Mouse (Mus musculus): ENCODE results near the gene Napa. TPM values are rescaled to one million over a fixed set of nuclear protein-coding genes. Genes with fewer than 3 reads are reported as not detected.

Gene Napa
- 20.8 TPM for polyA plus RNA-seq (2014; fragmentation: Illumina TruSeq; extraction: RNeasy Lipid Tissue Mini Kit (QIAGEN cat#74804))

GRCm38 (mm10) chr7:16098021-16099017 lies at the start of gene Napa:
Gene Napa (plus strand): TSS chr7:16098458.

GRCm38 (mm10) chr7:16061219-16062098 lies 36.8 kb upstream of the Napa start, which contains the start of gene Zfp541:
Gene Zfp541 (plus strand): TSS chr7:16061814.

GRCm38 (mm10) chr7:16119569-16120261 lies 21.5 kb downstream of the Napa start, which contains the start of gene Kptn:
Gene Kptn (plus strand): TSS chr7:16119895.

GRCm38 (mm10) chr7:16129421-16129845 lies 31.2 kb downstream of the Napa start, which contains the start of gene Slc8a2:
Gene Slc8a2 (plus strand): TSS chr7:16129826.

Other genes starting within 250 kb of the Napa start
- not detected for gene Crx, start 218.5 kb upstream of the Napa start, polyA plus RNA-seq (2014; fragmentation: Illumina TruSeq; extraction: RNeasy Lipid Tissue Mini Kit (QIAGEN cat#74804))
- not detected for gene Crxos, start 215.8 kb upstream of the Napa start, polyA plus RNA-seq (2014; fragmentation: Illumina TruSeq; extraction: RNeasy Lipid Tissue Mini Kit (QIAGEN cat#74804))
- gene Selenow, start 176.1 kb upstream of the Napa start, polyA plus RNA-seq (2014; fragmentation: Illumina TruSeq; extraction: RNeasy Lipid Tissue Mini Kit (QIAGEN cat#74804)) = 2.5 TPM
- 17.6 TPM for gene Nop53, start 152.4 kb upstream of the Napa start, polyA plus RNA-seq (2014; fragmentation: Illumina TruSeq; extraction: RNeasy Lipid Tissue Mini Kit (QIAGEN cat#74804))
- 38.5 TPM for gene Ehd2, start 130.9 kb upstream of the Napa start, polyA plus RNA-seq (2014; fragmentation: Illumina TruSeq; extraction: RNeasy Lipid Tissue Mini Kit (QIAGEN cat#74804))
- gene Bicra, start 50.5 kb upstream of the Napa start, polyA plus RNA-seq (2014; fragmentation: Illumina TruSeq; extraction: RNeasy Lipid Tissue Mini Kit (QIAGEN cat#74804)) = 0.77 TPM
- 0.11 TPM for gene Zfp541, start 36.6 kb upstream of the Napa start, polyA plus RNA-seq (2014; fragmentation: Illumina TruSeq; extraction: RNeasy Lipid Tissue Mini Kit (QIAGEN cat#74804))
- gene Kptn, start 21.4 kb downstream of the Napa start, polyA plus RNA-seq (2014; fragmentation: Illumina TruSeq; extraction: RNeasy Lipid Tissue Mini Kit (QIAGEN cat#74804)) = 3.8 TPM
- gene Slc8a2, start 31.4 kb downstream of the Napa start, polyA plus RNA-seq (2014; fragmentation: Illumina TruSeq; extraction: RNeasy Lipid Tissue Mini Kit (QIAGEN cat#74804)) = 0.20 TPM
- not detected for gene Meis3, start 76.6 kb downstream of the Napa start, polyA plus RNA-seq (2014; fragmentation: Illumina TruSeq; extraction: RNeasy Lipid Tissue Mini Kit (QIAGEN cat#74804))
- 0.23 TPM for gene Dhx34, start 123.6 kb downstream of the Napa start, polyA plus RNA-seq (2014; fragmentation: Illumina TruSeq; extraction: RNeasy Lipid Tissue Mini Kit (QIAGEN cat#74804))
- 0.46 TPM for gene C5ar2, start 145.7 kb downstream of the Napa start, polyA plus RNA-seq (2014; fragmentation: Illumina TruSeq; extraction: RNeasy Lipid Tissue Mini Kit (QIAGEN cat#74804))
- 4.9 TPM for gene C5ar1, start 161.1 kb downstream of the Napa start, polyA plus RNA-seq (2014; fragmentation: Illumina TruSeq; extraction: RNeasy Lipid Tissue Mini Kit (QIAGEN cat#74804))
- 2.3 TPM for gene Inafm1, start 175.2 kb downstream of the Napa start, polyA plus RNA-seq (2014; fragmentation: Illumina TruSeq; extraction: RNeasy Lipid Tissue Mini Kit (QIAGEN cat#74804))
- 15.1 TPM for gene Ccdc9, start 188.3 kb downstream of the Napa start, polyA plus RNA-seq (2014; fragmentation: Illumina TruSeq; extraction: RNeasy Lipid Tissue Mini Kit (QIAGEN cat#74804))
- not detected for gene Bbc3, start 209.9 kb downstream of the Napa start, polyA plus RNA-seq (2014; fragmentation: Illumina TruSeq; extraction: RNeasy Lipid Tissue Mini Kit (QIAGEN cat#74804))